In genomic region chr1:52844782-52845665, GRCm38 (mm10) we compare ENCODE assay signal across 8 mouse cellular contexts. TPM values are rescaled to one million over a fixed set of nuclear protein-coding genes. Genes with fewer than 3 reads are reported as not detected.
A peak's percentile ranks its signal among the peaks of the same experiment; 100 is the strongest.
DNase-seq lines count a peak whose midpoint lies in the region; ATAC-seq lines count a peak whose summit lies in the region.

TSS of gene Hibch (plus strand) at chr1:52844929.

- H3K36me3 ChIP-seq in heart, embryonic 14.5 days (ENCODE audit: control insufficient read depth, insufficient read depth, low read length): no peaks in the 10 kb centered on the region
- H3K36me3 ChIP-seq in liver, embryonic 13.5 days: no peaks in the 10 kb centered on the region
- no peaks in the 10 kb centered on the region for H3K36me3 ChIP-seq in stomach, embryonic 16.5 days (ENCODE audit: control insufficient read depth, insufficient read depth, low read length)

- H3K4me2 ChIP-seq in heart, embryonic 14.5 days (ENCODE audit: low read length): peak within 1 kb of the TSS; percentile 80
- peak within 1 kb of the TSS; percentile 78 for H3K4me2 ChIP-seq in liver, embryonic 13.5 days
- peak within 1 kb of the TSS; percentile 93 for H3K4me2 ChIP-seq in stomach, embryonic 16.5 days (ENCODE audit: low read depth, low read length)

- ATAC-seq in CD4-positive, CD25-positive, alpha-beta regulatory T cell, adult 4 months: peak; percentile 93
- peak; percentile 100 for ATAC-seq in heart, embryonic 14.5 days (ENCODE audit: insufficient number of reproducible peaks, insufficient read depth, low FRiP score, low read depth)
- peak; percentile 100 for ATAC-seq in liver, embryonic 13.5 days (ENCODE audit: low read depth)
- ATAC-seq in stomach, embryonic 16.5 days (ENCODE audit: insufficient read depth, low FRiP score): peak; percentile 100

- H3K27ac ChIP-seq in heart, embryonic 14.5 days (replicated peaks in 1 of 2; ENCODE audit: control insufficient read depth in 1 of 2, insufficient read depth in 1 of 2, low read depth in 2 of 2, low read length in 2 of 2): peak within 1 kb of the TSS; percentile 81 to 83
- H3K27ac ChIP-seq in liver, embryonic 13.5 days: peak within 1 kb of the TSS; percentile 75
- peak within 1 kb of the TSS; percentile 69 for H3K27ac ChIP-seq in stomach, embryonic 16.5 days (ENCODE audit: low read length)

- peak within 1 kb of the TSS; percentile 62 to 85 for H3K4me3 ChIP-seq in heart, embryonic 14.5 days (ENCODE audit: control insufficient read depth in 1 of 2, insufficient read depth in 1 of 2, low read depth in 1 of 2, low read length in 2 of 2)
- H3K4me3 ChIP-seq in liver, embryonic 13.5 days (replicated peaks): peak within 1 kb of the TSS; percentile 72
- peak within 1 kb of the TSS; percentile 61 for H3K4me3 ChIP-seq in stomach, embryonic 16.5 days (replicated peaks; ENCODE audit: low read length)

- no peaks in the 10 kb centered on the region for H3K9me3 ChIP-seq in heart, embryonic 14.5 days (ENCODE audit: control insufficient read depth, low read length)
- H3K9me3 ChIP-seq in liver, embryonic 13.5 days (replicated peaks): no peaks in the 10 kb centered on the region
- no peaks in the 10 kb centered on the region for H3K9me3 ChIP-seq in stomach, embryonic 16.5 days (replicated peaks; ENCODE audit: control insufficient read depth, low read length)

- H3K27me3 ChIP-seq in heart, embryonic 14.5 days (ENCODE audit: control insufficient read depth, insufficient read depth, low read length): no peaks in the 10 kb centered on the region
- H3K27me3 ChIP-seq in liver, embryonic 13.5 days: no peaks in the 10 kb centered on the region
- H3K27me3 ChIP-seq in stomach, embryonic 16.5 days (ENCODE audit: control insufficient read depth, insufficient read depth, low read length): no peaks in the 10 kb centered on the region

- DNase-seq in c-Kit-negative CD71-positive TER-119-positive erythroid progenitor cells, embryonic 14.5 days (ENCODE audit: low read depth, low spot score): peak; percentile 97
- peak; percentile 95 for DNase-seq in fibroblast of lung, adult 2 months (ENCODE audit: low read depth)
- peak; percentile 100 for DNase-seq in kidney, postnatal 14 days
- DNase-seq in liver, embryonic 13.5 days: peak; percentile 98
- DNase-seq in neural tube, embryonic 10.5 days (ENCODE audit: extremely low spot score, low spot score): peak; percentile 98

- 2% methylated on average over 45 of the region's 45 CpGs for WGBS in heart, embryonic 14.5 days
- WGBS in liver, embryonic 13.5 days (ENCODE audit: insufficient replicate concordance): 1% methylated on average over 45 of the region's 45 CpGs
- WGBS in stomach, embryonic 16.5 days: 2% methylated on average over 45 of the region's 45 CpGs

- H3K4me1 ChIP-seq in heart, embryonic 14.5 days (ENCODE audit: control insufficient read depth in 2 of 2, insufficient read depth in 2 of 2, low read length in 2 of 2): peaks cover 4 to 20% of the 10 kb centered on the region in 2 experiments
- H3K4me1 ChIP-seq in liver, embryonic 13.5 days (replicated peaks): peaks cover 44% of the 10 kb centered on the region
- H3K4me1 ChIP-seq in stomach, embryonic 16.5 days (ENCODE audit: control insufficient read depth, insufficient read depth, low read length): no peaks in the 10 kb centered on the region; the same call in 1 of the 2 replicates

- H3K9ac ChIP-seq in heart, embryonic 14.5 days (ENCODE audit: low read length): peak within 1 kb of the TSS; percentile 87
- peak within 1 kb of the TSS; percentile 81 for H3K9ac ChIP-seq in liver, embryonic 13.5 days
- H3K9ac ChIP-seq in stomach, embryonic 16.5 days (ENCODE audit: low read length): peak within 1 kb of the TSS; percentile 72

RNA-seq across cellular contexts. Expression of gene Hibch, which starts in this region (rescaled TPM):
- polyA plus RNA-seq in CD4-positive, CD25-positive, alpha-beta regulatory T cell, adult 4 months (2017; shearing (Covaris generic)): 10 to 100 TPM; 26.4 to 27.5 TPM
- polyA plus RNA-seq in heart, embryonic 14.5 days (2014; fragmentation: Nextera tagmentation; extraction: Ambion mirVana): 31.9 and 33.0 TPM in 2 replicates
- polyA plus RNA-seq in liver, embryonic 13.5 days (2015; fragmentation: Nextera tagmentation; extraction: Ambion mirVana): 18.6 and 21.9 TPM in 2 replicates
- 25.1 and 26.2 TPM in 2 replicates for polyA plus RNA-seq in stomach, embryonic 16.5 days (2015; fragmentation: Nextera tagmentation; extraction: Ambion mirVana)

Comparison
In these comparisons a context has a peak if more than half of its experiments do, and no peak if none do; other contexts are left out.
1. Peak in every context shown above with its lines: DNase-seq, ATAC-seq, H3K4me3 ChIP-seq and H3K27ac ChIP-seq.